Mouse (Mus musculus) testis, adult 10 weeks (tissue): ENCODE data around the gene Dnah1. TPM values are rescaled to one million over a fixed set of nuclear protein-coding genes. Genes with fewer than 3 reads are reported as not detected.

Experiments
- polyA plus RNA-seq: library from polyadenylated mRNA; stranded (reverse); fragments of 350-450 nt; fragmentation: Illumina TruSeq; extraction: RNeasy Lipid Tissue Mini Kit (QIAGEN cat#74804); gene quantifications from one replicate; pipeline ENCODE4 v1.2.3, GENCODE M21; 2014; ENCODE audit warnings: low read depth, low replicate concordance

The Dnah1 gene
- polyA plus RNA-seq = 11.2 TPM

DNA sequence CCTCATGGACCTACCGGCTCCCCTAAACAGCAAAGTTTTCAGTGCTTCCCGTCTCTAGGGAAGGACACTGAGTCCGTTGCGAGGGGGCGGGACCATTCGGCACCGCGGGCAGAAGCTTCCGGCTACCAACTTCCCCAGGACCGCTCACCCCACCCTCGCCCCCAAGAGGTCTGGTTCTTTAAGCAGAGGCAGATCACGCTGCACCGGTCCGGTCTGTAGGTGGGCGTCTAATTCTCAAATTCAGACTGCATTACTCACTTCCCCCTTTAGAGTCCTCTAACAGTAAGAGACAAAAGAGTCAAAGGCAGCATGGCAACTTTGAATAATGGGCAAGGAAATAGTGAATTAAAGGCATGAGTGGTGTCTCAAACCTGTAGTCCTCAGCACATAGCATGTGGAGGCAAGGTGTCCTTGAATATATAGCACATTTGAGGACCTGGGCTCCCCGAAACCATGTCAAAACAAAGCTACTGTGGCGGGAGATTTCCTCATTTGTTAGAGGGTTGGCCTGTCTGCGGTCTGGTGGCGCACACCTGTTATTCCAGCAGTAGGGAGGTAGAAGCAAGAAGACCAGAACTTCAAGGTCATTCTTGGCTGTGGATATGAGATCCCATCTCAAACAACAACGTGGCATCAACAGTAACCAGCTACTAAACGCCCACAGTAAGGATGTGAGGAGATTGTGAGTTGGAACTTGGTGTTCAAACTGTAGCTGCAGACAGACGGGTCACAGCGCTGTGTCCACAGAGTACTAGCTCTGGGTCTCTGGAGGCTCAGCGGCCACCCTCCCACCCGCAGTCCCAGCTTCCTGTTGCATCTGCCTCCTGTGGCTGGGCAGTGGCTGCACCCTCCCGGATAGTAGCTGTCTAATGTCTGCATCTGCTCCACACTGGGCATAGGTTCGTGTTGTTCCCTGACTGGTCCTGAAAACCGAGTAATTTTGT is at the start of gene Dnah1:
Gene Dnah1, minus strand, starts transcription at position 48 of the 944 bp plus-strand sequence.

DNA sequence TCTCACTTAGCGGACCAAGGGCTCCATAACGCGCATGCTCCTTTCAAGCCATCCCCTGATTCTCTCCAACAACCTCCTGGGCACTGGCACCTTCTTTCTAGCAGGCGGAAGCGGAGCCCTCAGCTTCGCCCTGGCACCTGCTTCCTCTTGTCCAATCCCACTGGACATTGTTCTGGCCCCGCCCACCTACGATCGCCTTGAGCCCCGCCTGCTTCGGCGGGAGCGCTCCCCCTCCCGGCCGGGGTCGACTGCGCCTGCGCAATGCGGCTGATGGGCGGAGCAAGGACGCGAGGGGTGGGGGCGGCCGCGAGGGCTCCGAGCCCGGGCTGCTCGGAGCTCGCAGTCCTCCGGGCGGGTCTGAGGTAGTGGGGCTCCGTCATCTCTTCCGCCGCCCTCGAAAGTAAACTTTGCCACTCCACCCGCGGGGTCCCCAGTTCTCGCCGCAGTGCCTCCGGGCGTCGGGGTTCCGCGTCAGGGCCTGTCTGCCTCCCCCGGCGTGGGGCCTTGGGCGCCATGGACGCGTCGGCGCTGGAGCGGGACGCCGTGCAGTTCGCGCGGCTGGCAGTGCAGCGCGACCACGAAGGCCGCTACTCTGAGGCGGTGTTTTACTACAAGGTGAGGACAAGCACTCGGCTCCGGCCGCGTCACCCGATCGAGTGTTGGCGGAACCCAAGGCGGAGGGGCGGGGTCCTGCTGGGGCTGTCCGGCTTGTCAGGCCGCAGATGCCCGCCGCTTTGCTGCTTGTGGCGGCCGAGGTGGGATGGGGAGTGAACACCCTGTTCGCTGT is 12.9 kb upstream of the Dnah1 start, which contains the start of gene Capn7:
Gene Capn7, plus strand, starts transcription at position 270 of the 787 bp plus-strand sequence.

DNA sequence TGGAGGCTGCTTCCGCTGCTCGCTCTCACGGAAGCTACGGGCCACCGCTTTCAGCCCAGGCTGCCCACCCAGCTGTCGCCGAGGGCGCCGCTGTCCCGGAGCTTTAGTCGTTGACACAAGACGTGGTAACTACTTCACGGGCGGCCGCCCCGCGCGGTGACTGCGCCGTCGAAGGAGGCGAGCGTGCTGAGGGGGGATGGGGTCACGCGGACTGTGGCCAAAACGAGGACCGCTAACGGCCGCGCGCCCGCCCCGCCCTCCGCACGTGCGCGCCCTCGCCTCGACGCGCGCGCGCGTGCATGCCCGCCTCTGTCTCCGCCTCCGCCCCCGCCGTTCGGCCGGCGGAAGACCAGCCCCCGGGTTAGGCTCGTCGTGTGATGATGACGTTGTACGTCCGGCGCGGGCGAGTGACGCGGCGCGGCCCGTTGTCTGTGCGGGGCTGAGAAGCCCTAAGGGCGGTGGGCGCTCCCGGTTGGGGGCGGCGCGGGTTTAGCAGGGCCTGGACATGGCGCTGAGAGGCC is 72.6 kb downstream of the Dnah1 start, which contains the start of the genes Phf7 and Bap1:
Gene Phf7, minus strand, starts transcription at position 234 of the 521 bp plus-strand sequence.
Gene Bap1, plus strand, starts transcription at position 367 of the 521 bp plus-strand sequence.

DNA sequence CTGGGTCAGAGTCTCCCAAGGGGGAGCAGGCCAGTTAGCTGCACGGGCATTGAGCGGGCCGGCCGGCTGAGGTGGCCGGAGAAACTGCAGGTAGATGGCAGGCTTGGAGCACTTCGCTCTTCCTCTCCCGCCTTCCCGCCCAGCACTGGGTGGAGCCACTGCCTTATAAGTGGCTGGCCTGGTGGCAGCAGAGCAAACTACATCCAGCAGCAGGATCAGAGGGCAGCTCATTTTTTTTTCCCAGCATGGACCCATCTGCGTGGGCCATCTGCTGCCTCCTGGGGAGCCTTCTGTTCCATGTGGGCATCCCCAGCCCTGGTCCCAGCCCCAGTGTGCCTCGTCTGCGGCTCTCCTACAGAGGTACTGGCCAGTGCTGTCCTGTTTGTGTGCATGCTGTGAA is 106.0 kb downstream of the Dnah1 start, which contains the start of gene Sema3g:
Gene Sema3g, plus strand, starts transcription at position 195 of the 400 bp plus-strand sequence.

DNA sequence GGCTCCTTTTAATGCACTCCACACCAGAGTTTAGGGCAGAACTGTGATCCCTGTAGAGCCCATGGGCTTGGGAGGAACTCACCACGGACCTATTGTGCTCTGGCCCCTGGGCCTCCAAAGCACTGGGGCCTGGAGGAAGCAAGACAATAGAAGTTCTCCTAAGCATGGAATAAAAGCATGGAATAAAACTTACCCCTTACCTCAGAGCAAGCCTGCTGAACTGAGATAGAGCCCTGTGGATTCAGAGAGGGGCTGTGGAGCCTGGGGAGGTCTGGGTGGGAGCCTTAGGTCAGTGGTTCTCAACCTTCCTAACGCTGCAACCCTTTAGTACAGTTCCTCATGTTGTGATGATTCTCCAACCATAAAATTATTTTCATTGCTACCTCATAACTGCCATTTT is 106.8 kb downstream of the Dnah1 start, which contains the start of gene Nisch:
Gene Nisch, minus strand, starts transcription at position 101 of the 400 bp plus-strand sequence.

Other genes starting within 250 kb of the Dnah1 start
- 2.9 TPM for gene Smim4, start 194.9 kb downstream of the Dnah1 start, polyA plus RNA-seq
- gene Nt5dc2, start 192.8 kb downstream of the Dnah1 start, polyA plus RNA-seq = 1.9 TPM
- gene Stab1, start 155.3 kb downstream of the Dnah1 start, polyA plus RNA-seq = 1.2 TPM
- gene Tnnc1, start 115.6 kb downstream of the Dnah1 start, polyA plus RNA-seq = not detected
- gene Nisch, start 107.0 kb downstream of the Dnah1 start, polyA plus RNA-seq = 17.5 TPM
- gene Sema3g, start 106.0 kb downstream of the Dnah1 start, polyA plus RNA-seq = 0.13 TPM
- 2,709 TPM for gene Phf7, start 72.6 kb downstream of the Dnah1 start, polyA plus RNA-seq
- 17.6 TPM for gene Bap1, start 72.4 kb downstream of the Dnah1 start, polyA plus RNA-seq
- 40.3 TPM for gene Capn7, start 12.7 kb upstream of the Dnah1 start, polyA plus RNA-seq
- gene Sh3bp5, start 112.2 kb upstream of the Dnah1 start, polyA plus RNA-seq = 18.7 TPM
- 16.8 TPM for gene Eaf1, start 170.5 kb upstream of the Dnah1 start, polyA plus RNA-seq
- gene Mettl6, start 171.1 kb upstream of the Dnah1 start, polyA plus RNA-seq = 154 TPM